Mouse (Mus musculus) adrenal gland, adult 2 months (tissue): ENCODE results near the gene Pou3f3. TPM values are rescaled to one million over a fixed set of nuclear protein-coding genes. Genes with fewer than 3 reads are reported as not detected.

Source experiments
- polyA plus RNA-seq: library from polyadenylated mRNA; depleted of rRNA; stranded (reverse); fragments of >200 nt; gene quantifications from 2 replicates; pipeline ENCODE4 v1.2.3, GENCODE M21; 2012; rRNA removed
- total RNA-seq, 2 experiments: library from RNA; stranded (reverse); gene quantifications; 2 replicates each; pipeline ENCODE4 v1.2.3; 2021

Pou3f3 gene
- total and polyA plus RNA-seq, 3 experiments: 0.02 TPM; not detected in 2

Other genes with a start within 250 kb of the Pou3f3 start
- 10 to 100 TPM; 56.0 to 67.9 TPM for gene Mrps9, start 155.5 kb downstream of the Pou3f3 start, total RNA-seq
- gene Mrps9, start 155.5 kb downstream of the Pou3f3 start, polyA plus RNA-seq: 15.6 and 17.1 TPM in 2 replicates